Mouse (Mus musculus): ENCODE data around the gene Wfdc15a. TPM values are rescaled to one million over a fixed set of nuclear protein-coding genes. Genes with fewer than 3 reads are reported as not detected.

The Wfdc15a gene
- polyA plus RNA-seq, 1 experiment from 2014 or later, result not detected

GRCm38 (mm10) chr2:164195971-164196699 lies 3.8 kb downstream of the Wfdc15a start:
- no peaks in the 10 kb centered on the region for H3K27me3 ChIP-seq (replicated peaks)
- no peak for ATAC-seq (ENCODE audit: insufficient number of reproducible peaks, low FRiP score)
- H3K4me1 ChIP-seq (replicated peaks), result no peaks in the 10 kb centered on the region
- H3K9me3 ChIP-seq (replicated peaks), result 0 out of 2 replicates have a peak, but pooled peaks cover 5% of the 10 kb centered on the region
- no peak overlapping the region for H3K9ac ChIP-seq
- H3K4me2 ChIP-seq, result no peak overlapping the region
- WGBS, result 82% methylated on average over 5 of the region's 5 CpGs
- H3K27ac ChIP-seq (ENCODE audit: poor library complexity, severe bottlenecking), result no peak overlapping the region
- no peaks in the 10 kb centered on the region for H3K36me3 ChIP-seq
- H3K4me3 ChIP-seq, result no peak overlapping the region

- 72% methylated on average over 5 of the region's 5 CpGs for WGBS
- H3K9ac ChIP-seq, result no peak overlapping the region
- H3K4me1 ChIP-seq (replicated peaks), result no peaks in the 10 kb centered on the region
- H3K36me3 ChIP-seq, result no peaks in the 10 kb centered on the region
- H3K27me3 ChIP-seq (replicated peaks), result no peaks in the 10 kb centered on the region
- no peak overlapping the region for H3K4me3 ChIP-seq
- ATAC-seq (ENCODE audit: insufficient number of reproducible peaks, low FRiP score), result no peak
- H3K27ac ChIP-seq (ENCODE audit: poor library complexity, severe bottlenecking), result no peak overlapping the region
- 0 out of 2 replicates have a peak, but pooled peaks cover 5% of the 10 kb centered on the region for H3K9me3 ChIP-seq (replicated peaks)
- no peak overlapping the region for H3K4me2 ChIP-seq
These were observed 4.8 kb downstream of the Wfdc15a start for GRCm38 (mm10) chr2:164194959-164195630.

GRCm38 (mm10) chr2:164192279-164192678 lies 7.7 kb downstream of the Wfdc15a start:
- no peak for ATAC-seq (ENCODE audit: insufficient number of reproducible peaks, low FRiP score)
- H3K27me3 ChIP-seq (replicated peaks), result no peaks in the 10 kb centered on the region
- H3K9me3 ChIP-seq (replicated peaks), result 0 out of 2 replicates have a peak, but pooled peaks cover 8% of the 10 kb centered on the region
- H3K4me2 ChIP-seq, result no peak overlapping the region
- H3K36me3 ChIP-seq, result no peaks in the 10 kb centered on the region
- no peak overlapping the region for H3K27ac ChIP-seq (ENCODE audit: poor library complexity, severe bottlenecking)
- no peaks in the 10 kb centered on the region for H3K4me1 ChIP-seq (replicated peaks)
- H3K9ac ChIP-seq, result no peak overlapping the region
- H3K4me3 ChIP-seq, result no peak overlapping the region

- no peak within 1 kb of the TSS for H3K9ac ChIP-seq
These were observed 9.4 kb downstream of the Wfdc15a start, which contains the start of gene Wfdc12 for GRCm38 (mm10) chr2:164190576-164190975. TSS of gene Wfdc12 (minus strand) at chr2:164190608.

GRCm38 (mm10) chr2:164188722-164189121 lies 11.2 kb downstream of the Wfdc15a start:
- no peak overlapping the region for H3K4me2 ChIP-seq
- WGBS, result 22% methylated on average over 5 of the region's 5 CpGs

More at GRCm38 (mm10) chr2:164190576-164190975, 9.4 kb downstream of the Wfdc15a start, which contains the start of gene Wfdc12:
- Histone ChIP-seq H3K4me1 (replicated peaks) (no peaks in the 10 kb centered on the region), H3K36me3 (no peaks in the 10 kb centered on the region), H3K27me3 (replicated peaks) (0 out of 2 replicates have a peak, but pooled peaks cover under 1% of the 10 kb centered on the region), H3K4me2 (no peak within 1 kb of the TSS), H3K4me3 (no peak within 1 kb of the TSS), H3K27ac (ENCODE audit: poor library complexity, severe bottlenecking) (no peak within 1 kb of the TSS), H3K9me3 (replicated peaks) (0 out of 2 replicates have a peak, but pooled peaks cover 8% of the 10 kb centered on the region)
- ATAC-seq (ENCODE audit: insufficient number of reproducible peaks, low FRiP score), result no peak
- 84% methylated on average over 6 of the region's 6 CpGs for WGBS

GRCm38 (mm10) chr2:164184145-164184719 lies 15.7 kb downstream of the Wfdc15a start:
- no peaks in the 10 kb centered on the region for H3K36me3 ChIP-seq
- no peak overlapping the region for H3K9ac ChIP-seq
- no peak overlapping the region for H3K27ac ChIP-seq (ENCODE audit: poor library complexity, severe bottlenecking)
- 0 out of 2 replicates have a peak, but pooled peaks cover 3% of the 10 kb centered on the region for H3K9me3 ChIP-seq (replicated peaks)
- H3K4me2 ChIP-seq, result no peak overlapping the region
- no peak for ATAC-seq (ENCODE audit: insufficient number of reproducible peaks, low FRiP score)
- 29% methylated on average over 9 of the region's 9 CpGs for WGBS
- H3K27me3 ChIP-seq (replicated peaks), result peaks cover 2% of the 10 kb centered on the region
- no peak overlapping the region for H3K4me3 ChIP-seq
- no peaks in the 10 kb centered on the region for H3K4me1 ChIP-seq (replicated peaks)

More at GRCm38 (mm10) chr2:164188722-164189121, 11.2 kb downstream of the Wfdc15a start:
- no peak overlapping the region for H3K4me3 ChIP-seq
- H3K27ac ChIP-seq (ENCODE audit: poor library complexity, severe bottlenecking), result no peak overlapping the region
- H3K4me1 ChIP-seq (replicated peaks), result no peaks in the 10 kb centered on the region
- no peak for ATAC-seq (ENCODE audit: insufficient number of reproducible peaks, low FRiP score)
- H3K36me3 ChIP-seq, result no peaks in the 10 kb centered on the region
- 0 out of 2 replicates have a peak, but pooled peaks cover 2% of the 10 kb centered on the region for H3K27me3 ChIP-seq (replicated peaks)
- 0 out of 2 replicates have a peak, but pooled peaks cover 8% of the 10 kb centered on the region for H3K9me3 ChIP-seq (replicated peaks)
- no peak overlapping the region for H3K9ac ChIP-seq

- Histone ChIP-seq H3K9me3 (replicated peaks) (no peaks in the 10 kb centered on the region), H3K27ac (ENCODE audit: poor library complexity, severe bottlenecking) (no peak overlapping the region), H3K27me3 (replicated peaks) (peaks cover 6% of the 10 kb centered on the region), H3K4me1 (replicated peaks) (no peaks in the 10 kb centered on the region), H3K36me3 (no peaks in the 10 kb centered on the region), H3K4me3 (no peak overlapping the region), H3K9ac (no peak overlapping the region), H3K4me2 (no peak overlapping the region)
- WGBS, result 65% methylated on average over 9 of the region's 9 CpGs
- ATAC-seq (ENCODE audit: insufficient number of reproducible peaks, low FRiP score), result no peak
These were observed 16.6 kb downstream of the Wfdc15a start for GRCm38 (mm10) chr2:164183340-164183739.

- WGBS, result 76% methylated on average over 7 of the region's 7 CpGs
- no peak for ATAC-seq (ENCODE audit: insufficient number of reproducible peaks, low FRiP score)
- H3K36me3 ChIP-seq, result no peaks in the 10 kb centered on the region
- H3K4me3 ChIP-seq, result no peak within 1 kb of the TSS
- H3K9ac ChIP-seq, result no peak within 1 kb of the TSS
- H3K4me2 ChIP-seq, result no peak within 1 kb of the TSS
- H3K27me3 ChIP-seq (replicated peaks), result peaks cover 10% of the 10 kb centered on the region
- no peaks in the 10 kb centered on the region for H3K4me1 ChIP-seq (replicated peaks)
- H3K9me3 ChIP-seq (replicated peaks), result no peaks in the 10 kb centered on the region
- H3K27ac ChIP-seq (ENCODE audit: poor library complexity, severe bottlenecking), result no peak within 1 kb of the TSS
These were observed 17.2 kb downstream of the Wfdc15a start, which contains the start of gene Wfdc5 for GRCm38 (mm10) chr2:164182692-164183255. TSS of gene Wfdc5 (minus strand) at chr2:164182742.

- peaks cover 20% of the 10 kb centered on the region for H3K27me3 ChIP-seq (replicated peaks)
- H3K36me3 ChIP-seq, result no peaks in the 10 kb centered on the region
- no peaks in the 10 kb centered on the region for H3K9me3 ChIP-seq (replicated peaks)
- H3K4me3 ChIP-seq, result no peak overlapping the region
- no peak overlapping the region for H3K9ac ChIP-seq
- WGBS, result 82% methylated on average over 4 of the region's 4 CpGs
- ATAC-seq (ENCODE audit: insufficient number of reproducible peaks, low FRiP score), result no peak
- H3K27ac ChIP-seq (ENCODE audit: poor library complexity, severe bottlenecking), result no peak overlapping the region
- H3K4me2 ChIP-seq, result no peak overlapping the region
- no peaks in the 10 kb centered on the region for H3K4me1 ChIP-seq (replicated peaks)
These were observed 19.2 kb downstream of the Wfdc15a start for GRCm38 (mm10) chr2:164180770-164181169.

- no peaks in the 10 kb centered on the region for H3K36me3 ChIP-seq
- peaks cover 18% of the 10 kb centered on the region for H3K27me3 ChIP-seq (replicated peaks)
- no peak for ATAC-seq (ENCODE audit: insufficient number of reproducible peaks, low FRiP score)
- no peaks in the 10 kb centered on the region for H3K9me3 ChIP-seq (replicated peaks)
- no peak overlapping the region for H3K9ac ChIP-seq
- H3K27ac ChIP-seq (ENCODE audit: poor library complexity, severe bottlenecking), result no peak overlapping the region
- H3K4me3 ChIP-seq, result no peak overlapping the region
- 40% methylated on average over 3 of the region's 3 CpGs for WGBS
- no peak overlapping the region for H3K4me2 ChIP-seq
- no peaks in the 10 kb centered on the region for H3K4me1 ChIP-seq (replicated peaks)
These were observed 19.8 kb downstream of the Wfdc15a start for GRCm38 (mm10) chr2:164180124-164180523.

- Histone ChIP-seq H3K27me3 (replicated peaks) (peaks cover 18% of the 10 kb centered on the region), H3K36me3 (no peaks in the 10 kb centered on the region), H3K27ac (ENCODE audit: poor library complexity, severe bottlenecking) (no peak overlapping the region), H3K4me1 (replicated peaks) (peaks cover 13% of the 10 kb centered on the region), H3K4me3 (no peak overlapping the region), H3K9me3 (replicated peaks) (no peaks in the 10 kb centered on the region), H3K4me2 (no peak overlapping the region), H3K9ac (no peak overlapping the region)
- WGBS, result 72% methylated on average over 5 of the region's 5 CpGs
- ATAC-seq (ENCODE audit: insufficient number of reproducible peaks, low FRiP score), result no peak
These were observed 22.1 kb downstream of the Wfdc15a start for GRCm38 (mm10) chr2:164177831-164178230.

Measured in heart, embryonic 12.5 days (tissue).